Mouse (Mus musculus) embryo, embryonic 11 days (tissue): ENCODE results near the gene 5730409E04Rik.

Experiments
- DNase-seq: peaks from one replicate; pipeline ENCODE4 v3.0.0-alpha.2; 2015

The 5730409E04Rik gene

GRCm38 (mm10) chr4:126637446-126637845 is 27.8 kb downstream of the 5730409E04Rik start:
- no peak for DNase-seq

- DNase-seq, result no peak
Measured at GRCm38 (mm10) chr4:126639339-126639738, 29.7 kb downstream of the 5730409E04Rik start.

DNA sequence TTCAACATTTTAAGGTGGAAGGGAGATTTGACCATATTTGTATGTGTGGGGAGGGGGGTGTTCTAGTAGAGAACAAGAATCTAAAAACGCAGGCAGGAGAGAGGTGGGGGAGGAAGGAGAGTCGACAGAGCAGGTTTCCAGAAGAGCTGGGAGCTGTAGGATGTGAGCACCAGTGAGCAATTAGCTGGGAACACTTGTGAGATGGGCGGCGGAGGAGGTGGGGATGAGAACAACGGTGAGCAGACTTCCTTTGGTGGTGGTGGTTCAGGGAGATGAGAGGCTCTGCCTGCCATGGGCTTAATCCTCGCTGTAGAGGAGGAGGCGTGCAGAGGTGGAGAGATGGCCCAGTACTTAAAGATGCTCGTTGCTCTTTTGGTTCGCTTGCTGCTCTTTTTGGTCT is 32.3 kb downstream of the 5730409E04Rik start:
- DNase-seq, result no peak

DNA sequence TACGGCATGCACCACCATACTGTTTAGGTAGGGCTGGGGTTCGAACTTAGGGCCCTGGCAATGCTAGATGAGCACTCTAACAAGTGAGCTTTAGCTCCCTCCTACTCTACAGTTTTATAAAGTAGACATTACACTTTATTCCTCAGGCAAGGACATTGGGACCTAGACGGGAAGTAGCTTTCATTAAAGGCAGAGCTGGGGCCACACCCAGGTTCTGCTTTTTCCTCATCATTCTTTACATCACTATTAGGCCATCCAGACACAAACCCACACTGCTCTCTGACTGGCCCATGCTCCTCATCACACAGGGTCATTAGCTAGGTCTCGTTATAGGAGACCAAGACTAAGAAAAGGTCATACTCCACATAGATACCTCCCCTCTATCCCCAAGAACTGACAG is 34.2 kb downstream of the 5730409E04Rik start:
- DNase-seq, result no peak

DNA sequence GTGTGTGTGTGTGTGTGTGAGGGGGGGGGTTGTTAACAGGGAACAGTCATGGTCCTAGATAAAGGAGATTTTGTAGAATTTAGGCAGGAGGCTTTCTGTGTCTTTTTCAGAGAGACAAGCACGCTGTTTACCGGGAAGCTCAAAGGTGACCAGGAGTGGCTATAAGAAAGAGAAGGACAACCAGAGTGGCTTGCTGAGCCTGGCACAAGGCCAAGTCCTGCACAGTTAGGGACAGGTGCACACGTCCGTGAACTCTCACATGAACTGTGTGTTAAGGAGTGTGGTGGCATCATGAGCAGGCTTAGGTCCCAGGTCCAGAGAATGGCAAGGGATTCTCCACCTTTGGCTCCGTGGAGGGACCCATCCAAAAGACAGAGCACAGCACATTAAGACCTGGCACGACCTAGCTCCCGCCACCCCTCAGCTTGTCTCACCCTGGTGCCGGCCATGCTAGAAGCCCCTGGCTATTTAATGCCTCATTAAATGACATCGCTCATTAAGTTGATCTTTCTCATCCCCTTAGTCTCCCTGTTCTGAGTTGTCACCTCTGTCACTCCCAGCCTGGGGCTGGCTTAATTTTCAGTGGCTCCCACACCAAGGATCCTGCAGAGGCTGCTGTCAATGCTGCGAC is 34.8 kb downstream of the 5730409E04Rik start:
- no peak for DNase-seq

DNA sequence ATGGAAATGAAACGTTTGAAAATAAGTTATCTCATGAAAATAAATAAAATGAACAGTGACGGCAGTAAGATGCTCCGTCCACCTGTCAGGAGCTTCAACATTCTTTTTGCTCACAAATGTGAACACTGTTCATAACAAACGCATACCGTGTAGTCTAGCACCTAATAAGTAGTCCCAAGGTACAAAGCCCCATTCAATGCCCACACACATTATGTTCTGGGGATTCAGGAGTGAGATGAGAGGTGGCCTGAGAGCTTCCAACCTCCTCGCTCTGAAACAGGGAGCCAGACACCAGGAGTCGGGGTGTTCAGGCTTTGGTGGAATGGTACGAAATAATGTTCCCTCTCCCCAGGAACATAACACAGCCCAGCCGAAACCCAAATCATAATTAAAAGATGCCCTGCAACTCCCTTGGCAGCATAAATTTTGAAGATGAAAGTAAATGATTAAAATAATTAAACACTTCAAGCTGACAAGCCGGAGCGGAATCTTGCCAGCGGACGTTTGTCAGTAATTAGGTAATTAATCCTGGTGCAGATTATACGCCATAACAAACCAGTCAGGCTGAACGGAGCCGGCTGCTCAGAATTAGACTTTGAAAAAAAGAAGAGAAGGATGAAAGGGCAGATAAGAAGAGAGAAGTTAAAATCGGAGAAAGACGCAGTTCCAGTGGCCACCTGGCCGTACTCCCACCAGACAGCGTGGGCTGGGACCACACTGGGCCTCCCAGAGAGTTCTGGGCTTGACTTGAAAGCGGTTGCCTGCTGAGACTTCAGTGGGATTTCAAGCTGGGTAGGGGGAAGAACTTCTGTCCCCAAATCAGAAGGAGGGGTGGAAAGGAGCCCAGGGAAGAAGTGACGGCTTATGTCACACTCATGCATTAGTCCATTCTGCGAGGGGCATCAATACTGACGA is 38.6 kb downstream of the 5730409E04Rik start:
- DNase-seq, result no peak

DNA sequence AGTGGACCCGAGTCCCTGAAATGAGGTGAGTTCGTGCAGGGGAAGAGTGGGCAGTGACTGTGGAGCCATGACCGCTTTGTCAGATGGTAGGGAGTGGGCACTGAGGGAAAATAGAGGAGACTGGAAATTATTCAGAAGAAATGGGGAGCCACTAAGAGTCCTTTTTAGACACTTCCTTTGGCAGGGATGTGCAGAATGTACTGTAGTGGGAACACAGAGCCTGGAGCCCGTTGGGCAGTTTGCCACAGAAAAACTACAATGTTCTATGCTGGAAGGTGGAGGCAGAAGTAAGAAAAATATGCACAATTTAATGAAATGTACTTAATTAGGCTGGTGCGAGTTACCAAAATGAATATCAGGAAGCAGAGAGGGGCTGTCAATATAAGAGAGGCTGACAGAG is 43.5 kb downstream of the 5730409E04Rik start:
- DNase-seq, result no peak

DNA sequence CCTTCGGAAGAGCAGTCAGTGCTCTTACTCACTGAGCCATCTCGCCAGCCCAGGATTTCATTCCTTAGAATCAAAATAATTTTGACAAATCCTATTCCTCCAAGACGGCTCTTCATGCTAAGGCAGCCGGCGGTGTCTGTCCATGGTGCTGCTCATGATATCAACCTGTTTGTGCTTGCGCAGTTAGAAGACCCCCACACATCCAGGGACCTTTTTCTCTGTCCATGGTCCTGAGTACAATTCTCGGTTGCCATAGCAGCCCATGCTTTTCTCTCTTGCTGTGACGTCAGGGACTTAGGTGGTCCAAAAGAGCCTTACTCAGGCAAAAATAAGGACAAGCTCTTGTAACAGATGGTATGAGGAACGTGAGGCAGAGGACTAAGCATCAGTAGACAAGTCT is 45.7 kb downstream of the 5730409E04Rik start:
- DNase-seq, result peak; percentile 89

DNA sequence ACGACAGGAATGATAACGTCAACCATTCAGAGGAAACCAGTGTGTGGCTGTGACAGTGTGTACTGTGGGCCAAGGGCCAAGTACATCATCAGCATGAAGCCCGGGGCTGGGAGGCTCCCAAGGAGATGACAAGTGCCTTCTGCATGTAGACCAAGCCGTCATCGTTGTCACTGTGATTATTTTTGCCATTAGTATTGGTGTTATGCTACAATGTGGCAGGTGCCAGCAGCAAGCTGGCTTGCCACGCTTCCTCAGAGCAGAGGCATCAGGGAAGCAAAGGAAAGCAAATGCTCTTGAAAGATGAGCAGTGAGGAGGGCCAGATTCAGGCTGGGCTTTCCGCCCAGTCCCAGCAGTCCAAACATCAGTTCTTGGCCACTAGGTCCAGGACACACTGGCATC is 51.6 kb downstream of the 5730409E04Rik start:
- DNase-seq, result no peak
